14 mouse cellular contexts compared by ENCODE assay signal in the genomic region with DNA sequence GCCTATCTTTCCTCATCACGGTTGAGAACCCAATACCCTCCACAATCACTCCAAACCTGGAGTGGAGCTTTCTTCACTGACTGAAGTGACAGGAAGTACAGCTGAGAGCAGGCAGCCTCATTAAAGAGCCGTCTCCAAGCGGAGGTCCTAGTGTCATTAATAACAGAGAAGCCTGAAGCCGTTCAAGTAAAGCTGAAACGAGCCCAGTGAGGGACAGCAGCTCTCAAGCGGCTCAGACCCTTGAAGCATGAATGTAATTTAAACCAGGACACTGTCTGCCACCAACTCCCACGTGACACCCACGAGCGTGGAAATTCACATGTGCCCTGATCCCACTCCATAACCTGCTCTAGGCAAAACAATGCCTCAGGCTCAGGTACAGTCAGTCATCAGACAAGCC. TPM values are rescaled to one million over a fixed set of nuclear protein-coding genes. Genes with fewer than 3 reads are reported as not detected.
A peak's percentile ranks its signal among the peaks of the same experiment; 100 is the strongest.
DNase-seq lines count a peak whose midpoint lies in the region; ATAC-seq and TF ChIP-seq lines count a peak whose summit lies in the region.
"Had no signal": no experiment of that assay in that cellular context is flagged by ENCODE, and none has a peak within 500 bp of the region (broad histone marks: within the 10 kb centered on the region; RNA-seq: fewer than 3 reads in every experiment).

No protein-coding gene starts in this region.

- TF ChIP-seq CTCF in kidney, adult 2 months (conservative IDR thresholded peaks at IDR 0.05; ENCODE audit: insufficient read depth, insufficient read length, low read depth, low read length): no peak

- H3K4me3 ChIP-seq in kidney, embryonic 16.5 days (ENCODE audit: low read length): no peak overlapping the region
- H3K4me3 ChIP-seq in kidney, adult 2 months (ENCODE audit: insufficient read depth, low read depth, low read length): no peak overlapping the region
- no peak overlapping the region for H3K4me3 ChIP-seq in hindbrain, embryonic 11.5 days (ENCODE audit: low read depth, low read length)
- no peak overlapping the region for H3K4me3 ChIP-seq in midbrain, embryonic 15.5 days
- H3K4me3 ChIP-seq: embryonic facial prominence, embryonic 12.5 days; heart, embryonic 13.5 days; limb, embryonic 13.5 days had no signal

- WGBS in kidney, embryonic 16.5 days: 11% methylated on average over 9 of the region's 9 CpGs
- 36% methylated on average over 9 of the region's 9 CpGs for whole genome bisulfite sequencing in kidney, adult 2 months
- WGBS in hindbrain, embryonic 11.5 days: 44% methylated on average over 9 of the region's 9 CpGs
- 34% methylated on average over 9 of the region's 9 CpGs for WGBS in midbrain, embryonic 15.5 days

- H3K4me1 ChIP-seq in kidney, embryonic 16.5 days (ENCODE audit: insufficient read depth, low read length): peaks cover 52% of the 10 kb centered on the region
- H3K4me1 ChIP-seq in kidney, adult 2 months (ENCODE audit: control insufficient read depth, insufficient read depth, low read length): peaks cover 44% of the 10 kb centered on the region
- no peaks in the 10 kb centered on the region; the same call in 1 of the 2 replicates for H3K4me1 ChIP-seq in hindbrain, embryonic 11.5 days (replicated peaks; ENCODE audit: control insufficient read depth, insufficient read depth, low read length)
- peaks cover 18% of the 10 kb centered on the region for H3K4me1 ChIP-seq in midbrain, embryonic 15.5 days

- ATAC-seq in kidney, embryonic 16.5 days (ENCODE audit: low FRiP score, low TSS enrichment): peak; percentile 39
- peak; percentile 50 for ATAC-seq in hindbrain, embryonic 11.5 days (ENCODE audit: low FRiP score)
- ATAC-seq in midbrain, embryonic 15.5 days (replicated peaks): peak; percentile 58
- ATAC-seq: Patski had no signal

- peak overlapping the region; percentile 48; the same call in 1 of the 2 replicates for H3K27ac ChIP-seq in kidney, embryonic 16.5 days (ENCODE audit: low read length)
- H3K27ac ChIP-seq in kidney, adult 2 months (ENCODE audit: insufficient read depth, low read depth, low read length): no peak overlapping the region; the same call in 1 of the 2 replicates
- peak overlapping the region; percentile 31 for H3K27ac ChIP-seq in hindbrain, embryonic 11.5 days (ENCODE audit: low read depth, low read length)
- no peak overlapping the region for H3K27ac ChIP-seq in midbrain, embryonic 15.5 days
- H3K27ac ChIP-seq: embryonic facial prominence, embryonic 12.5 days; heart, embryonic 13.5 days; limb, embryonic 13.5 days had no signal

- no peaks in the 10 kb centered on the region for H3K9me3 ChIP-seq in kidney, embryonic 16.5 days (ENCODE audit: low read length)
- no peaks in the 10 kb centered on the region for H3K9me3 ChIP-seq in hindbrain, embryonic 11.5 days (ENCODE audit: control insufficient read depth, low read length)
- no peaks in the 10 kb centered on the region for H3K9me3 ChIP-seq in midbrain, embryonic 15.5 days
- H3K9me3 ChIP-seq: embryonic facial prominence, embryonic 12.5 days; heart, embryonic 13.5 days; limb, embryonic 13.5 days had no signal

- TF ChIP-seq POLR2A in kidney, adult 2 months (IDR thresholded peaks at IDR 0.05; ENCODE audit: low read depth, low read length): no peak

- DNase-seq in embryo, embryonic 10.5 days (ENCODE audit: low spot score): peak; percentile 27
- no peak for DNase-seq in embryo, embryonic 11 days
- DNase-seq in kidney, adult 2 months: no peak
- no peak for DNase-seq in hindbrain, embryonic 11.5 days (ENCODE audit: low spot score)
- no peak for DNase-seq in spleen, adult 12 weeks (ENCODE audit: low spot score)
- no peak for DNase-seq in right cerebral cortex, postnatal 4 days
- DNase-seq: cerebellum, adult 9-10 months; lung, postnatal 4 days had no signal

- H3K4me2 ChIP-seq in kidney, embryonic 16.5 days (replicated peaks; ENCODE audit: low read depth, low read length): no peak overlapping the region
- H3K4me2 ChIP-seq in hindbrain, embryonic 11.5 days (replicated peaks; ENCODE audit: low read depth, low read length): no peak overlapping the region
- no peak overlapping the region for H3K4me2 ChIP-seq in midbrain, embryonic 15.5 days
- H3K4me2 ChIP-seq: embryonic facial prominence, embryonic 12.5 days; heart, embryonic 13.5 days; limb, embryonic 13.5 days had no signal

- no peak overlapping the region for H3K9ac ChIP-seq in kidney, embryonic 16.5 days (replicated peaks; ENCODE audit: low read length)
- H3K9ac ChIP-seq in hindbrain, embryonic 11.5 days (ENCODE audit: low read depth, low read length): no peak overlapping the region
- no peak overlapping the region for H3K9ac ChIP-seq in midbrain, embryonic 15.5 days
- H3K9ac ChIP-seq: embryonic facial prominence, embryonic 12.5 days; heart, embryonic 13.5 days; limb, embryonic 13.5 days had no signal

- H3K27me3 ChIP-seq in kidney, embryonic 16.5 days (ENCODE audit: insufficient read depth, low read length): no peaks in the 10 kb centered on the region
- H3K27me3 ChIP-seq in kidney, adult 2 months (replicated peaks; ENCODE audit: control insufficient read depth, insufficient read depth, low read length): no peaks in the 10 kb centered on the region
- no peaks in the 10 kb centered on the region for H3K27me3 ChIP-seq in hindbrain, embryonic 11.5 days (ENCODE audit: control insufficient read depth, insufficient read depth, low read length)
- H3K27me3 ChIP-seq in midbrain, embryonic 15.5 days (replicated peaks): no peaks in the 10 kb centered on the region
- H3K27me3 ChIP-seq: embryonic facial prominence, embryonic 12.5 days; heart, embryonic 13.5 days; limb, embryonic 13.5 days; Patski had no signal

- H3K36me3 ChIP-seq in kidney, embryonic 16.5 days (ENCODE audit: insufficient read depth, low read length): no peaks in the 10 kb centered on the region
- H3K36me3 ChIP-seq in kidney, adult 2 months (ENCODE audit: control insufficient read depth, insufficient read depth, low read length): no peaks in the 10 kb centered on the region
- H3K36me3 ChIP-seq in hindbrain, embryonic 11.5 days (ENCODE audit: control insufficient read depth, insufficient read depth, low read length): no peaks in the 10 kb centered on the region
- H3K36me3 ChIP-seq in midbrain, embryonic 15.5 days (replicated peaks): no peaks in the 10 kb centered on the region
- H3K36me3 ChIP-seq: embryonic facial prominence, embryonic 12.5 days; heart, embryonic 13.5 days had no signal

RNA-seq across cellular contexts. Expression of a gene that starts 29.7 kb away (rescaled TPM):
- polyA plus RNA-seq in kidney, embryonic 16.5 days (2015; fragmentation: Nextera tagmentation; extraction: Ambion mirVana): 38.3 and 42.5 TPM in 2 replicates
- polyA plus RNA-seq in kidney, adult 2 months (2012; rRNA removed): 16.2 and 18.5 TPM in 2 replicates
- 48.7 and 50.9 TPM in 2 replicates for polyA plus RNA-seq in hindbrain, embryonic 11.5 days (2014; fragmentation: Nextera tagmentation; extraction: Ambion mirVana)
- polyA plus RNA-seq in midbrain, embryonic 15.5 days (2015; fragmentation: Nextera tagmentation; extraction: Ambion mirVana): 29.6 and 31.2 TPM in 2 replicates

Comparison
In these comparisons a context has a peak if more than half of its experiments do, and no peak if none do; other contexts are left out.
1. H3K27ac ChIP-seq: peak in kidney, embryonic 16.5 days (single experiment) and hindbrain, embryonic 11.5 days (single experiment); none in kidney, adult 2 months (single experiment) and midbrain, embryonic 15.5 days (single experiment).
2. Peak in every context shown above with its lines, with median percentiles within 50 percentile points of each other: ATAC-seq.